Mouse (Mus musculus) natural killer cell, adult 2 months (primary cell): Measurements from ENCODE around the gene Gm49337.

Source experiments
- DNase-seq, 2 experiments: peaks; one replicate each; pipeline ENCODE4 v3.0.0; 2022; ENCODE audit warnings: low spot score in 2 of 2

Gm49337 gene

DNA sequence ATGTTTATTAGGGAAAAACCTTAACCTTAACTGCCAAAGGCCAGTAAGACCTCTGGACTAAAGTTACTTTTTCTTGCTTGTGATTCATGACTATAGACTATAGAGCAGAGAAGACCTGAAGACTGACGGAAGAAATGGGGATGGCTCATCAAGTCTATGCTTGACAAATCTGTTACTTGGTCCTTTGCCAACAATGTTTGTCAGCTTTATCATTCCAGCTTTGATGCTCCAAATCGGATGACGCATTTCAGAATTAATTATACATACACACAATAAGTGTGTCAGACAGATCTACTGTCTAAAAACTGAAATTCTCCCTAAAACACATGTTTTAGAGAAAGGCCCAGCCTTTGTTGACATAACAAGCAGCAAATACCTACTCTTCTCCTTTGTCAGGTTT is 156.1 kb downstream of the Gm49337 start:
- DNase-seq: no peak

GRCm38 (mm10) chr4:116336294-116336693 is 163.1 kb downstream of the Gm49337 start:
- no peak for DNase-seq

- DNase-seq: peak in 1 of 2 experiments; percentile 17
Observed at GRCm38 (mm10) chr4:116342119-116342518, 168.9 kb downstream of the Gm49337 start.
